Mouse (Mus musculus) mouse embryonic stem cell (cell line): ENCODE results near the gene Hc.

ENCODE experiments used
- in situ Hi-C, 2 experiments: fragments of 300-500 bp; cut with MboI; formaldehyde crosslinking; loops; 1 replicate in 1 of 2; 3 replicates in 1 of 2; pipeline ENCODE4 v1.14.3; 2019 to 2020; ENCODE audit warnings: low sequenced_read_pairs in 2 of 2, low pct_unique_long_range_greater_than_20kb in 1 of 2, mixed read lengths in 1 of 2; ENCODE audit not compliant: unreplicated experiment in 1 of 2

Hc gene

GRCm38 (mm10) chr2:35061338-35061737 is at the start of gene Hc:
Gene Hc, minus strand, starts transcription at chr2:35061438.
- in situ Hi-C loops, result no loop called here

GRCm38 (mm10) chr2:35110521-35110920 is 49.3 kb upstream of the Hc start:
- in situ Hi-C loops, result no loop called here

- in situ Hi-C loops, result loop anchor here in 1 of 2 experiments (5.0 kb wide), 1 partner anchor 63 kb away; no protein-coding TSS in a partner anchor
Observed at GRCm38 (mm10) chr2:35109924-35110304, 48.7 kb upstream of the Hc start.

- in situ Hi-C loops, result loop anchor here in 1 of 2 experiments (5.0 kb wide), 1 partner anchor 62 kb away; no protein-coding TSS in a partner anchor
Observed at GRCm38 (mm10) chr2:35109141-35109923, 48.1 kb upstream of the Hc start, which contains the start of gene Cntrl. Gene Cntrl, plus strand, starts transcription at chr2:35109492.

GRCm38 (mm10) chr2:35108712-35109111 is 47.5 kb upstream of the Hc start:
- in situ Hi-C loops, result loop anchor here in 1 of 2 experiments (5.0 kb wide), 1 partner anchor 61 kb away; no protein-coding TSS in a partner anchor

GRCm38 (mm10) chr2:35107984-35108635 is 46.9 kb upstream of the Hc start:
- in situ Hi-C loops, result loop anchor here in 1 of 2 experiments (5.0 kb wide), 1 partner anchor 61 kb away; no protein-coding TSS in a partner anchor

GRCm38 (mm10) chr2:35104843-35105242 is 43.6 kb upstream of the Hc start:
- in situ Hi-C loops, result loop anchor here in 1 of 2 experiments (5.0 kb wide), 1 partner anchor 58 kb away; no protein-coding TSS in a partner anchor

- in situ Hi-C loops, result no loop called here
Observed at GRCm38 (mm10) chr2:35103558-35103957, 42.3 kb upstream of the Hc start.

- in situ Hi-C loops, result no loop called here
Observed at GRCm38 (mm10) chr2:35102777-35103176, 41.5 kb upstream of the Hc start.

- in situ Hi-C loops, result no loop called here
Observed at GRCm38 (mm10) chr2:35101443-35101842, 40.2 kb upstream of the Hc start, which contains the start of gene AI182371. Gene AI182371, minus strand, starts transcription at chr2:35101543.

GRCm38 (mm10) chr2:35100529-35100928 is 39.3 kb upstream of the Hc start:
- in situ Hi-C loops, result no loop called here

- in situ Hi-C loops, result no loop called here
Observed at GRCm38 (mm10) chr2:35087418-35087817, 26.2 kb upstream of the Hc start.

- in situ Hi-C loops, result no loop called here
Observed at GRCm38 (mm10) chr2:35079166-35079565, 17.9 kb upstream of the Hc start.

- in situ Hi-C loops, result no loop called here
Observed at GRCm38 (mm10) chr2:35074328-35074727, 13.1 kb upstream of the Hc start.

GRCm38 (mm10) chr2:35072547-35072946 is 11.3 kb upstream of the Hc start:
- in situ Hi-C loops, result no loop called here

GRCm38 (mm10) chr2:35070275-35070674 is 9.0 kb upstream of the Hc start:
- in situ Hi-C loops, result no loop called here

- in situ Hi-C loops, result no loop called here
Observed at GRCm38 (mm10) chr2:35069124-35069523, 7.9 kb upstream of the Hc start.

- in situ Hi-C loops, result no loop called here
Observed at GRCm38 (mm10) chr2:35067117-35067516, 5.9 kb upstream of the Hc start.

GRCm38 (mm10) chr2:35066525-35067082 is 5.4 kb upstream of the Hc start:
- in situ Hi-C loops, result no loop called here
